Mouse (Mus musculus) limb, embryonic 15.5 days (tissue): ENCODE measurements around the gene Lhx1. TPM values are rescaled to one million over a fixed set of nuclear protein-coding genes. Genes with fewer than 3 reads are reported as not detected.

Experiments used
- polyA plus RNA-seq: library from polyadenylated mRNA; unstranded; fragments of >200 nt; fragmentation: Nextera tagmentation; extraction: Ambion mirVana; gene quantifications from 2 replicates; pipeline ENCODE4 v1.2.1, GENCODE M21; 2015

Gene Lhx1
- polyA plus RNA-seq, 1 experiment from 2014 or later = 0.09 TPM

Other genes with a start within 250 kb of the Lhx1 start
- 49.4 and 51.5 TPM in 2 replicates for gene Aatf, start 12.0 kb downstream of the Lhx1 start, polyA plus RNA-seq